Comparison of ENCODE assay signal across 10 mouse cellular contexts in genomic region chr5:142718486-142718885, GRCm38 (mm10). TPM values are rescaled to one million over a fixed set of nuclear protein-coding genes. Genes with fewer than 3 reads are reported as not detected.
A peak's percentile ranks its signal among the peaks of the same experiment; 100 is the strongest.
DNase-seq lines count a peak whose midpoint lies in the region; ATAC-seq and TF ChIP-seq lines count a peak whose summit lies in the region.
"Had no signal": no experiment of that assay in that cellular context is flagged by ENCODE, and none has a peak within 500 bp of the region (broad histone marks: within the 10 kb centered on the region; RNA-seq: fewer than 3 reads in every experiment).

No protein-coding gene starts in this region.

- no peak for TF ChIP-seq CTCF in forebrain, postnatal 0 days (IDR thresholded peaks at IDR 0.05; ENCODE audit: low read depth)

- peak; percentile 22; the same call in 1 of the 2 replicates for ATAC-seq in forebrain, embryonic 13.5 days
- ATAC-seq in forebrain, postnatal 0 days: no peak
- 0 out of 2 replicates have a peak, but pooled peaks have one; percentile 21 for ATAC-seq in hindbrain, embryonic 15.5 days (ENCODE audit: low FRiP score, low read depth)
- ATAC-seq in hindbrain, embryonic 11.5 days (ENCODE audit: low FRiP score): no peak
- ATAC-seq in midbrain, embryonic 13.5 days: 0 out of 2 replicates have a peak, but pooled peaks have one; percentile 18
- ATAC-seq in megakaryocyte progenitor cell, adult 5-6 weeks (replicated peaks; ENCODE audit: poor library complexity): 0 out of 2 replicates have a peak, but pooled peaks have one; percentile 2

- peaks cover 73% of the 10 kb centered on the region for H3K36me3 ChIP-seq in forebrain, embryonic 13.5 days (ENCODE audit: poor library complexity, severe bottlenecking)
- peaks cover 57% of the 10 kb centered on the region for H3K36me3 ChIP-seq in forebrain, postnatal 0 days (ENCODE audit: insufficient read depth)
- peaks cover 17% of the 10 kb centered on the region for H3K36me3 ChIP-seq in hindbrain, embryonic 15.5 days
- peaks cover 5% of the 10 kb centered on the region; the same call in 1 of the 2 replicates for H3K36me3 ChIP-seq in hindbrain, embryonic 11.5 days (ENCODE audit: control insufficient read depth, insufficient read depth, low read length)
- H3K36me3 ChIP-seq in midbrain, embryonic 13.5 days: peaks cover 73% of the 10 kb centered on the region
- H3K36me3 ChIP-seq in midbrain, embryonic 10.5 days: peaks cover 49% of the 10 kb centered on the region

- 72% methylated on average over 25 of the region's 25 CpGs for WGBS in forebrain, embryonic 13.5 days
- 79% methylated on average over 25 of the region's 25 CpGs for WGBS in forebrain, postnatal 0 days
- 76% methylated on average over 25 of the region's 25 CpGs for WGBS in hindbrain, embryonic 15.5 days
- 72% methylated on average over 25 of the region's 25 CpGs for WGBS in hindbrain, embryonic 11.5 days
- WGBS in midbrain, embryonic 13.5 days: 69% methylated on average over 25 of the region's 25 CpGs
- WGBS in midbrain, embryonic 10.5 days: 72% methylated on average over 25 of the region's 25 CpGs

- H3K27me3 ChIP-seq in forebrain, embryonic 13.5 days: no peaks in the 10 kb centered on the region
- H3K27me3 ChIP-seq in forebrain, postnatal 0 days (ENCODE audit: insufficient read depth, low read length): no peaks in the 10 kb centered on the region
- H3K27me3 ChIP-seq in hindbrain, embryonic 15.5 days: no peaks in the 10 kb centered on the region
- no peaks in the 10 kb centered on the region for H3K27me3 ChIP-seq in hindbrain, embryonic 11.5 days (ENCODE audit: control insufficient read depth, insufficient read depth, low read length)
- no peaks in the 10 kb centered on the region for H3K27me3 ChIP-seq in midbrain, embryonic 13.5 days
- H3K27me3 ChIP-seq in midbrain, embryonic 10.5 days (ENCODE audit: low read depth, poor library complexity, severe bottlenecking): no peaks in the 10 kb centered on the region

- no peak overlapping the region for H3K4me2 ChIP-seq in forebrain, embryonic 13.5 days
- H3K4me2 ChIP-seq in forebrain, postnatal 0 days (ENCODE audit: low read depth): no peak overlapping the region
- no peak overlapping the region for H3K4me2 ChIP-seq in hindbrain, embryonic 15.5 days
- no peak overlapping the region for H3K4me2 ChIP-seq in hindbrain, embryonic 11.5 days (replicated peaks; ENCODE audit: low read depth, low read length)
- H3K4me2 ChIP-seq in midbrain, embryonic 13.5 days (replicated peaks): no peak overlapping the region
- H3K4me2 ChIP-seq: liver, embryonic 11.5 days had no signal

- no peaks in the 10 kb centered on the region for H3K4me1 ChIP-seq in forebrain, embryonic 13.5 days
- H3K4me1 ChIP-seq in forebrain, postnatal 0 days (ENCODE audit: insufficient read depth): no peaks in the 10 kb centered on the region
- H3K4me1 ChIP-seq in hindbrain, embryonic 15.5 days (replicated peaks): peaks cover 4% of the 10 kb centered on the region
- H3K4me1 ChIP-seq in hindbrain, embryonic 11.5 days (replicated peaks; ENCODE audit: control insufficient read depth, insufficient read depth, low read length): no peaks in the 10 kb centered on the region
- no peaks in the 10 kb centered on the region for H3K4me1 ChIP-seq in midbrain, embryonic 13.5 days (replicated peaks)
- H3K4me1 ChIP-seq in midbrain, embryonic 10.5 days: peaks cover 16% of the 10 kb centered on the region

- no peak overlapping the region for H3K4me3 ChIP-seq in forebrain, embryonic 13.5 days
- no peak overlapping the region for H3K4me3 ChIP-seq in forebrain, postnatal 0 days (ENCODE audit: low read depth, low read length)
- no peak overlapping the region for H3K4me3 ChIP-seq in hindbrain, embryonic 15.5 days
- H3K4me3 ChIP-seq in hindbrain, embryonic 11.5 days (ENCODE audit: low read depth, low read length): no peak overlapping the region
- no peak overlapping the region for H3K4me3 ChIP-seq in midbrain, embryonic 13.5 days (replicated peaks)
- no peak overlapping the region for H3K4me3 ChIP-seq in midbrain, embryonic 10.5 days

- H3K9ac ChIP-seq in forebrain, embryonic 13.5 days: no peak overlapping the region
- H3K9ac ChIP-seq in forebrain, postnatal 0 days: no peak overlapping the region
- no peak overlapping the region for H3K9ac ChIP-seq in hindbrain, embryonic 15.5 days
- H3K9ac ChIP-seq in hindbrain, embryonic 11.5 days (ENCODE audit: low read depth, low read length): no peak overlapping the region
- no peak overlapping the region for H3K9ac ChIP-seq in midbrain, embryonic 13.5 days (replicated peaks)

- H3K9me3 ChIP-seq in forebrain, embryonic 13.5 days (replicated peaks): no peaks in the 10 kb centered on the region
- no peaks in the 10 kb centered on the region for H3K9me3 ChIP-seq in forebrain, postnatal 0 days (ENCODE audit: low read length)
- H3K9me3 ChIP-seq in hindbrain, embryonic 15.5 days: no peaks in the 10 kb centered on the region
- no peaks in the 10 kb centered on the region for H3K9me3 ChIP-seq in hindbrain, embryonic 11.5 days (ENCODE audit: control insufficient read depth, low read length)
- no peaks in the 10 kb centered on the region for H3K9me3 ChIP-seq in midbrain, embryonic 13.5 days
- H3K9me3 ChIP-seq in midbrain, embryonic 10.5 days (replicated peaks): no peaks in the 10 kb centered on the region

- no peak for DNase-seq in forebrain, postnatal 0 days
- no peak for DNase-seq in hindbrain, embryonic 11.5 days (ENCODE audit: low spot score)
- no peak for DNase-seq in midbrain, embryonic 10.5 days (ENCODE audit: low spot score)
- no peak for DNase-seq in adrenal gland, adult 2 months

- no peak overlapping the region for H3K27ac ChIP-seq in forebrain, embryonic 13.5 days
- H3K27ac ChIP-seq in forebrain, postnatal 0 days (ENCODE audit: low read depth, low read length): no peak overlapping the region
- H3K27ac ChIP-seq in hindbrain, embryonic 15.5 days (replicated peaks): no peak overlapping the region
- H3K27ac ChIP-seq in hindbrain, embryonic 11.5 days (ENCODE audit: low read depth, low read length): no peak overlapping the region
- H3K27ac ChIP-seq in midbrain, embryonic 13.5 days: no peak overlapping the region
- H3K27ac ChIP-seq in midbrain, embryonic 10.5 days (replicated peaks): no peak overlapping the region

RNA-seq across cellular contexts. Expression of gene Slc29a4, which starts 26.2 kb away (rescaled TPM):
- 50.9 and 54.0 TPM in 2 replicates for polyA plus RNA-seq in forebrain, embryonic 13.5 days (2015; fragmentation: Nextera tagmentation; extraction: Ambion mirVana)
- total RNA-seq in forebrain, postnatal 0 days (2014; rRNA removed): 67.8 and 76.4 TPM in 2 replicates
- polyA plus RNA-seq in forebrain, postnatal 0 days (2015; fragmentation: Nextera tagmentation; extraction: Ambion mirVana): 104 and 107 TPM in 2 replicates
- polyA plus RNA-seq in hindbrain, embryonic 15.5 days (2015; fragmentation: Nextera tagmentation; extraction: Ambion mirVana): 82.0 and 99.5 TPM in 2 replicates
- 24.1 and 24.7 TPM in 2 replicates for polyA plus RNA-seq in hindbrain, embryonic 11.5 days (2014; fragmentation: Nextera tagmentation; extraction: Ambion mirVana)
- 61.9 and 70.6 TPM in 2 replicates for polyA plus RNA-seq in midbrain, embryonic 13.5 days (2015; fragmentation: Nextera tagmentation; extraction: Ambion mirVana)
- 22.8 and 32.6 TPM in 2 replicates for polyA plus RNA-seq in midbrain, embryonic 10.5 days (2016; fragmentation: Nextera tagmentation; extraction: Ambion mirVana)
- not detected in 2 replicates for total RNA-seq in megakaryocyte progenitor cell, adult 5-6 weeks (2015)
- total RNA-seq in megakaryocyte progenitor cell, adult 5-6 weeks (2017): not detected in 2 replicates
- total RNA-seq in adrenal gland, adult 2 months (2021): 10 to 100 TPM; 20.9 to 32.0 TPM
- polyA plus RNA-seq in adrenal gland, adult 2 months (2012; rRNA removed): 48.8 and 69.9 TPM in 2 replicates
- total RNA-seq: MEL had no signal

Comparison
In these comparisons a context has a peak if more than half of its experiments do, and no peak if none do; other contexts are left out.
1. ATAC-seq: peak in forebrain, embryonic 13.5 days (single experiment), hindbrain, embryonic 15.5 days (single experiment), midbrain, embryonic 13.5 days (single experiment) and megakaryocyte progenitor cell, adult 5-6 weeks (single experiment); none in forebrain, postnatal 0 days (single experiment) and hindbrain, embryonic 11.5 days (single experiment).